Mouse (Mus musculus): ENCODE measurements around the gene Get4.

The Get4 gene

GRCm38 (mm10) chr5:139283460-139284180, 31.5 kb downstream of the Get4 start:
- DNase-seq (ENCODE audit: low spot score): no peak

- DNase-seq (ENCODE audit: low spot score): no peak
Observed at GRCm38 (mm10) chr5:139285383-139286067, 33.4 kb downstream of the Get4 start.

GRCm38 (mm10) chr5:139286142-139286941, 34.2 kb downstream of the Get4 start:
- DNase-seq (ENCODE audit: low spot score): no peak

- no peak for DNase-seq (ENCODE audit: low spot score)
Observed at GRCm38 (mm10) chr5:139287099-139287498, 35.0 kb downstream of the Get4 start.

- DNase-seq (ENCODE audit: low spot score): no peak
Observed at GRCm38 (mm10) chr5:139287787-139288186, 35.7 kb downstream of the Get4 start.

- no peak for DNase-seq (ENCODE audit: low spot score)
Observed at GRCm38 (mm10) chr5:139288591-139288990, 36.5 kb downstream of the Get4 start.

GRCm38 (mm10) chr5:139290467-139291259, 38.5 kb downstream of the Get4 start:
- no peak for DNase-seq (ENCODE audit: low spot score)

- peak; percentile 22 for DNase-seq (ENCODE audit: low spot score)
Observed at GRCm38 (mm10) chr5:139291811-139292560, 39.9 kb downstream of the Get4 start.

- no peak for DNase-seq (ENCODE audit: low spot score)
Observed at GRCm38 (mm10) chr5:139294089-139294488, 42.0 kb downstream of the Get4 start.

- no peak for DNase-seq (ENCODE audit: low spot score)
Observed at GRCm38 (mm10) chr5:139297092-139297491, 45.0 kb downstream of the Get4 start.

- no peak for DNase-seq (ENCODE audit: low spot score)
Observed at GRCm38 (mm10) chr5:139297745-139298144, 45.6 kb downstream of the Get4 start.

- DNase-seq (ENCODE audit: low spot score): no peak
Observed at GRCm38 (mm10) chr5:139302101-139302500, 50.0 kb downstream of the Get4 start.

- no peak for DNase-seq (ENCODE audit: low spot score)
Observed at GRCm38 (mm10) chr5:139303646-139304061, 51.5 kb downstream of the Get4 start.

- no peak for DNase-seq (ENCODE audit: low spot score)
Observed at GRCm38 (mm10) chr5:139309946-139310345, 57.8 kb downstream of the Get4 start.

- no peak for DNase-seq (ENCODE audit: low spot score)
Observed at GRCm38 (mm10) chr5:139310477-139310876, 58.4 kb downstream of the Get4 start.

GRCm38 (mm10) chr5:139311822-139312221, 59.7 kb downstream of the Get4 start:
- DNase-seq (ENCODE audit: low spot score): no peak

- no peak for DNase-seq (ENCODE audit: low spot score)
Observed at GRCm38 (mm10) chr5:139313536-139313935, 61.4 kb downstream of the Get4 start.

- DNase-seq (ENCODE audit: low spot score): no peak
Observed at GRCm38 (mm10) chr5:139314941-139315642, 63.0 kb downstream of the Get4 start.

GRCm38 (mm10) chr5:139316982-139317675, 65.0 kb downstream of the Get4 start:
- no peak for DNase-seq (ENCODE audit: low spot score)

Measured in adipocyte (in vitro differentiated cells).